Mouse (Mus musculus) liver, embryonic 11.5 days (tissue): ENCODE results near the gene Nrip3. TPM values are rescaled to one million over a fixed set of nuclear protein-coding genes. Genes with fewer than 3 reads are reported as not detected.

Source experiments
- ATAC-seq: fragments of 200-750 bp; cut with Nextera tagmentation; replicated peaks from 2 replicates; pipeline ENCODE4 v1.8.0; 2017; ENCODE audit warnings: moderate number of reproducible peaks, mild to moderate bottlenecking, moderate TSS enrichment, moderate library complexity; ENCODE audit not compliant: low FRiP score
- DNase-seq: peaks from one replicate; pipeline ENCODE4 v3.0.0-alpha.2; 2017; ENCODE audit warnings: low spot score
- H3K27ac ChIP-seq: fragments of 300-500 bp; sonication (generic); 2 replicates; pipeline ENCODE4 v1.5.1; 2014; ENCODE audit warnings: mild to moderate bottlenecking, low read depth, low read length, control low read depth
- H3K27me3 ChIP-seq: fragments of 300-500 bp; sonication (generic); replicated peaks from 2 replicates; pipeline ENCODE4 v1.6.1; 2014; ENCODE audit warnings: low read length, mixed read lengths; ENCODE audit not compliant: control insufficient read depth, insufficient read depth
- H3K36me3 ChIP-seq: fragments of 300-500 bp; sonication (generic); 2 replicates; pipeline ENCODE4 v1.6.1; 2014; ENCODE audit warnings: mild to moderate bottlenecking, low read length, moderate library complexity, mixed read lengths; ENCODE audit not compliant: control insufficient read depth, insufficient read depth
- H3K4me1 ChIP-seq: fragments of 300-500 bp; sonication (generic); replicated peaks from 2 replicates; pipeline ENCODE4 v1.6.1; 2014; ENCODE audit warnings: low read length, mixed read lengths; ENCODE audit not compliant: control insufficient read depth, insufficient read depth
- H3K4me2 ChIP-seq: fragments of 300-500 bp; sonication (generic); 2 replicates; pipeline ENCODE4 v1.6.1; 2014; ENCODE audit warnings: mild to moderate bottlenecking, control low read depth, moderate library complexity
- H3K4me3 ChIP-seq: fragments of 300-500 bp; sonication (generic); 2 replicates; pipeline ENCODE4 v1.5.1; 2014; ENCODE audit warnings: low read depth, low read length, control low read depth
- H3K9ac ChIP-seq: fragments of 300-500 bp; sonication (generic); 2 replicates; pipeline ENCODE4 v1.6.1; 2014; ENCODE audit warnings: low read depth, low read length, control low read depth
- H3K9me3 ChIP-seq: fragments of 300-500 bp; sonication (generic); 2 replicates; pipeline ENCODE4 v1.6.1; 2016; ENCODE audit warnings: low read length, inconsistent platforms, mixed read lengths; ENCODE audit not compliant: control insufficient read depth
- WGBS: fragments of 180-500 bp; shearing (Covaris S2); extraction: QIAGEN DNeasy Blood & Tissue Kit; methylation state at CpG from one replicate; pipeline ENCODE4 v1.1.7; 2014; 5-methylcytosine and 5-hydroxymethylcytosine counted together
- polyA plus RNA-seq: library from polyadenylated mRNA; unstranded; fragments of >200 nt; fragmentation: Nextera tagmentation; extraction: Ambion mirVana; gene quantifications from 2 replicates; pipeline ENCODE4 v1.2.1, GENCODE M21; 2014

The Nrip3 gene
- 0.30 and 0.52 TPM in 2 replicates for polyA plus RNA-seq

GRCm38 (mm10) chr7:109781470-109782203 lies at the start of gene Nrip3:
Gene Nrip3 (minus strand): TSS chr7:109782025.
- Histone ChIP-seq H3K36me3 (no peaks in the 10 kb centered on the region), H3K4me3 (peak within 1 kb of the TSS; percentile 56), H3K9me3 (no peaks in the 10 kb centered on the region), H3K9ac (peak within 1 kb of the TSS; percentile 26), H3K27me3 (peaks cover 46% of the 10 kb centered on the region), H3K27ac (no peak within 1 kb of the TSS), H3K4me2 (peak within 1 kb of the TSS; percentile 97), H3K4me1 (peaks cover 7% of the 10 kb centered on the region)
- peak; percentile 83 for DNase-seq
- ATAC-seq = peak; percentile 89
- 4% methylated on average over 52 of the region's 52 CpGs for WGBS

DNA sequence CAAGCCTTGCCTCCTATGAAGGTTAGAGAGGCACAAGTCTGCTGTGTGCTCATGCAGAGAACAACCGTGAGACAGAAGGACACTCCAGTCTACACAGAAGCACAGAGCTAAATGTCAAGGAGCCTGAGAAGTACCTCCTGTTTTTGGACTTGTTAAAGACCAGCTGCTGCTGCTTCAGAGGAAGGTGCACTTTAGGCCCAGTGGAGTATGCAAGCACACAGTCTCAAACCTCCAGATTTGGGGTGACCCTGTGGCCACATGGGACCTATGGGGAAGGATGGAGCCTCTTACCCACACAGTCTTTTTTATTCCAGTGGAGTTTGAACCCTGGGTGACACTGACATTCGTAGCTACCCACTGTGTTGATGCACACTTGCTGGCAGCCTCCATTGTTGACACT lies 49.6 kb upstream of the Nrip3 start:
- H3K9ac ChIP-seq = no peak overlapping the region
- H3K36me3 ChIP-seq = no peaks in the 10 kb centered on the region
- H3K4me3 ChIP-seq = no peak overlapping the region
- WGBS = 64% methylated on average over 2 of the region's 2 CpGs
- DNase-seq (no peak), ATAC-seq (no peak)
- no peaks in the 10 kb centered on the region for H3K4me1 ChIP-seq
- no peaks in the 10 kb centered on the region for H3K9me3 ChIP-seq
- H3K27me3 ChIP-seq = 0 out of 2 replicates have a peak, but pooled peaks cover 3% of the 10 kb centered on the region
- no peak overlapping the region for H3K4me2 ChIP-seq
- no peak overlapping the region for H3K27ac ChIP-seq

GRCm38 (mm10) chr7:109826911-109827310 lies 45.1 kb upstream of the Nrip3 start:
- ATAC-seq (no peak), DNase-seq (no peak)
- no peaks in the 10 kb centered on the region for H3K36me3 ChIP-seq
- no peak overlapping the region for H3K4me2 ChIP-seq
- H3K27ac ChIP-seq = no peak overlapping the region
- H3K4me3 ChIP-seq = no peak overlapping the region
- H3K4me1 ChIP-seq = no peaks in the 10 kb centered on the region
- H3K27me3 ChIP-seq = no peaks in the 10 kb centered on the region; the same call in 1 of the 2 replicates
- H3K9ac ChIP-seq = no peak overlapping the region
- WGBS = 76% methylated on average over 8 of the region's 8 CpGs
- no peaks in the 10 kb centered on the region for H3K9me3 ChIP-seq

DNA sequence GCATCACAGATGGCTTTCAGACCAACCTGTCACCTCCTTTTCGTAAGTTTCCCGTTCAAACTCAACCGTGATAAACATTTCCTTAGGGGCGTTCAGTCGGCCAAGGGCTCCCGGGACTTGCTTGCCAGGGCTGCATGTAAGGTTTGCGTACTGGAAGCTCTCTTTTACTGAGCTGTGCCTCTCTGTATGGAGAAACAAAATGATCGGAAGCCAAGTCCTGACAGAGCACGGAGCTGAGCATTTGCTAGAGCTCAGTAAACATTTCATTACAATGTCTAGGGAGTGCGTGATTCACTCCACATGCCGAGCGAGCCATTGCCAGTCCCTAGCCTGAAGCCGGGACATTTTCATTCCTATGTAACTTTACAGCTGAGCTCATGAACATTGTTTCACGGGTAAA lies 43.5 kb upstream of the Nrip3 start:
- Histone ChIP-seq H3K9ac (no peak overlapping the region), H3K27ac (no peak overlapping the region), H3K4me2 (no peak overlapping the region), H3K36me3 (no peaks in the 10 kb centered on the region), H3K9me3 (no peaks in the 10 kb centered on the region), H3K4me1 (no peaks in the 10 kb centered on the region), H3K4me3 (no peak overlapping the region), H3K27me3 (no peaks in the 10 kb centered on the region; the same call in 1 of the 2 replicates)
- DNase-seq = no peak
- 80% methylated on average over 14 of the region's 14 CpGs for WGBS
- no peak for ATAC-seq

DNA sequence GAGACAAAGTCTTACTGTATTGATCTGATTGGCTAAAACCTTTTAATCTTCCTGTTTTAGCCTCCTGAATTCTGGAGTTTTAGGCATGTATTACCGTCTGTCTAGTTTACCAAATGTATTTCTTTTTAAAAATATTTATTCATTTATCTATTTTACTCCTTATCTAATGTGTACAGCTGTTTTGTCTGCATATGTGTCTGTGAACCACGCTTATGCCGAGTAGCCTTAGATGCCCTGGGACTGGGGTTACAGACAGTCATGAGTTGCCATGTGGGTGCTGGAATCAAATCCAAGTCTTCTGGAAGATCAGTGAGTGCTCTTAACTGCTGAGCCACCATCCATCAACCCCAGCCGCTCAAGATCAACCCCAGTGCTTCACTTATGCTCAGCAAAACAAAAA lies 36.8 kb upstream of the Nrip3 start:
- Histone ChIP-seq H3K36me3 (no peaks in the 10 kb centered on the region), H3K27me3 (no peaks in the 10 kb centered on the region), H3K4me3 (no peak overlapping the region), H3K27ac (no peak overlapping the region), H3K4me2 (no peak overlapping the region), H3K9me3 (no peaks in the 10 kb centered on the region), H3K4me1 (peaks cover 13% of the 10 kb centered on the region; the same call in 1 of the 2 replicates), H3K9ac (no peak overlapping the region)
- no peak for DNase-seq
- no peak for ATAC-seq
- WGBS = 60% methylated on average over 4 of the region's 4 CpGs

DNA sequence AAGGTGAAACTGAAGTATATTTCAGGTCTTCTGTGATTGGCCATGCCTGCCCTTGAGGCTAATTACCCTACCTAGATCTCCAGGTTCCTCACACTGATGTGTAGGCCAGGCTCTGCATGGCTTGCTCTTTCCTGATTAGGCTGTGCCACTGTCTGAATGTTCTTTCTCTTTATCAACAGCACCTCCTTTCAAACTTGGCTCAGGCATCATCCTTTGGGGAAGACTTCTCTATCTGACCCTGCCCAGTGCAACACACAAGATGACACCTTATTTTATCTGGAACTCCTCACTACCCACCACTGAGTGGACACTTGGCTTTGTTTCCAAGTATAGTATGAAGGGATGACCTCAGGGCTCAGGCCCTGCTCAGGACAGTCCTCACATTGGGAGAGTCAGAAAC lies 36.1 kb upstream of the Nrip3 start:
- Histone ChIP-seq H3K4me2 (no peak overlapping the region), H3K9ac (no peak overlapping the region), H3K4me3 (no peak overlapping the region), H3K27ac (no peak overlapping the region), H3K4me1 (peaks cover 13% of the 10 kb centered on the region; the same call in 1 of the 2 replicates), H3K27me3 (no peaks in the 10 kb centered on the region), H3K36me3 (no peaks in the 10 kb centered on the region), H3K9me3 (no peaks in the 10 kb centered on the region)
- peak; percentile 87 for ATAC-seq
- DNase-seq = no peak

- WGBS = 80% methylated on average over 4 of the region's 4 CpGs
- Histone ChIP-seq H3K9me3 (no peaks in the 10 kb centered on the region), H3K27me3 (0 out of 2 replicates have a peak, but pooled peaks cover 3% of the 10 kb centered on the region), H3K4me2 (no peak overlapping the region), H3K4me1 (peaks cover 11% of the 10 kb centered on the region; the same call in 1 of the 2 replicates), H3K27ac (no peak overlapping the region), H3K4me3 (no peak overlapping the region), H3K9ac (no peak overlapping the region), H3K36me3 (no peaks in the 10 kb centered on the region)
- DNase-seq (no peak), ATAC-seq (no peak)
These were observed 31.7 kb upstream of the Nrip3 start for GRCm38 (mm10) chr7:109813330-109814140.

DNA sequence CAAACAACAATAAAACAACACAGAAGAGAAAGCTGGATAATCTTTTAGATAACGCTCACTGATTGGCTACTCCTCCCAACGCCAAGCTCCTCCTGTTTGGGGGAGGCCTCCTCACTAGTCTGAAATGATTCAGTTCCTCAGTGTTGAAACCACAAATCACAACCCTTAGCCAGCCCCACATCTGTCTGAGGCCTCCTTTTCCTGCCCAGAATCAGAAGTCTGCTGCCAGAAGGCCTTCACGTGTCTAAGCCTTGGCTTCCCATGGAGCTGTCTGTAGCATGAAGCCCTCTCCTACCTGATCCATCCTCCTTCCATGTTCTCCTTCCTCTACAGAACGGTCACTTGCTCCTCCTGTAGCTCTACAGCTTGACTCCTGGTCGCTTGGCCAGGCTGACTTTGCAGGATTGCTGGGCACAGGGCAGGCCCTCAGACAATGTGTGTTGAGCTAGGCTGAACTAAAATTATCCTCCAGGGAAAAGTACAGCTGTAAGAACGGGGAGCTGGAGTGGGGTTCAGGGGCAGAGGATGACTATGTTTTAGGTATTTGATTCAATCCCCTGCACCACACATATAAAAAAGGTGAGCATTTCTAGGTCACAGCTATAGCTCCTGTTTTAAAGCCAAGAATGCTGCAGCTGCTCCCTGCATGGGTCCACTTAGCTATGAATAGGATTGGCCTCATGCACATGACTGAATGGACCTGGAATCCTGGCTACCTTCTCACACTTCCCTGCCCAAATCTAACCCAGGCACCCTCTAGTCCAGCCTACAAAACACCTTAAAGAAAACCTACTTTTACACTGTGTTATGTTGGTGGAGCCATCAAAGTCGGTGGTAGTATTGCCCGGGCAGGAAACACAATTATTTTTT lies 26.0 kb upstream of the Nrip3 start:
- H3K9me3 ChIP-seq = no peaks in the 10 kb centered on the region
- WGBS = 65% methylated on average over 8 of the region's 8 CpGs
- H3K27ac ChIP-seq = no peak overlapping the region
- H3K4me1 ChIP-seq = no peaks in the 10 kb centered on the region
- H3K4me3 ChIP-seq = no peak overlapping the region
- 0 out of 2 replicates have a peak, but pooled peaks cover 3% of the 10 kb centered on the region for H3K27me3 ChIP-seq
- H3K4me2 ChIP-seq = no peak overlapping the region
- DNase-seq (no peak), ATAC-seq (no peak)
- no peak overlapping the region for H3K9ac ChIP-seq
- H3K36me3 ChIP-seq = no peaks in the 10 kb centered on the region
